Mouse (Mus musculus) cerebellum, adult 9-10 months (tissue): ENCODE data around the gene Rab31.
A peak's percentile ranks its signal among the peaks of the same experiment; 100 is the strongest.

ENCODE experiments used
- DNase-seq: peaks from one replicate; pipeline ENCODE4 v3.0.0; 2022

The Rab31 gene

GRCm38 (mm10) chr17:65782551-65783141 is 10.1 kb upstream of the Rab31 start, which contains the start of gene Ppp4r1:
Ppp4r1 (plus strand) TSS chr17:65782573.
- peak; percentile 86 for DNase-seq

- DNase-seq, result no peak
Measured at GRCm38 (mm10) chr17:65780970-65781369, 8.4 kb upstream of the Rab31 start.

GRCm38 (mm10) chr17:65777461-65777860 is 4.9 kb upstream of the Rab31 start:
- DNase-seq, result no peak

GRCm38 (mm10) chr17:65776228-65776627 is 3.7 kb upstream of the Rab31 start:
- DNase-seq, result no peak

- no peak for DNase-seq
Measured at GRCm38 (mm10) chr17:65774439-65774838, 1.9 kb upstream of the Rab31 start.

GRCm38 (mm10) chr17:65773617-65774016 is 1.1 kb upstream of the Rab31 start:
- DNase-seq, result peak; percentile 27

- DNase-seq, result peak; percentile 20
Measured at GRCm38 (mm10) chr17:65770982-65771915, 1.3 kb downstream of the Rab31 start.

GRCm38 (mm10) chr17:65768486-65768885 is 4.1 kb downstream of the Rab31 start:
- peak; percentile 45 for DNase-seq

GRCm38 (mm10) chr17:65763221-65763620 is 9.3 kb downstream of the Rab31 start:
- DNase-seq, result no peak

- DNase-seq, result no peak
Measured at GRCm38 (mm10) chr17:65757150-65757549, 15.4 kb downstream of the Rab31 start.

- no peak for DNase-seq
Measured at GRCm38 (mm10) chr17:65755857-65756256, 16.7 kb downstream of the Rab31 start.

GRCm38 (mm10) chr17:65753130-65753529 is 19.4 kb downstream of the Rab31 start:
- no peak for DNase-seq

- DNase-seq, result no peak
Measured at GRCm38 (mm10) chr17:65750301-65750700, 22.3 kb downstream of the Rab31 start.

GRCm38 (mm10) chr17:65749803-65750202 is 22.7 kb downstream of the Rab31 start:
- no peak for DNase-seq

- no peak for DNase-seq
Measured at GRCm38 (mm10) chr17:65748997-65749396, 23.6 kb downstream of the Rab31 start.

GRCm38 (mm10) chr17:65746314-65746713 is 26.2 kb downstream of the Rab31 start:
- no peak for DNase-seq

- no peak for DNase-seq
Measured at GRCm38 (mm10) chr17:65743664-65744330, 28.8 kb downstream of the Rab31 start.

- DNase-seq, result no peak
Measured at GRCm38 (mm10) chr17:65742969-65743368, 29.6 kb downstream of the Rab31 start.

GRCm38 (mm10) chr17:65742245-65742905 is 30.2 kb downstream of the Rab31 start:
- DNase-seq, result peak; percentile 23

- no peak for DNase-seq
Measured at GRCm38 (mm10) chr17:65741565-65741964, 31.0 kb downstream of the Rab31 start.

- no peak for DNase-seq
Measured at GRCm38 (mm10) chr17:65739874-65740725, 32.5 kb downstream of the Rab31 start.

- no peak for DNase-seq
Measured at GRCm38 (mm10) chr17:65737622-65738021, 34.9 kb downstream of the Rab31 start.
